Mouse (Mus musculus) CH12.LX (cell line): ENCODE data around the gene Zbtb38. TPM values are rescaled to one million over a fixed set of nuclear protein-coding genes. Genes with fewer than 3 reads are reported as not detected.

ENCODE experiments used
- DNase-seq: peaks from one replicate; pipeline ENCODE4 v3.0.0-alpha.2; 2013; ENCODE audit errors: extremely low read depth
- H3K27ac ChIP-seq: 2 replicates; pipeline ENCODE4 v1.5.1; 2012; ENCODE audit warnings: low read depth, mild to moderate bottlenecking, control low read depth, moderate library complexity; ENCODE audit not compliant: insufficient read depth
- H3K27me3 ChIP-seq: replicated peaks from 2 replicates; pipeline ENCODE3; 2012; ENCODE audit warnings: inconsistent platforms
- H3K36me3 ChIP-seq, 2 experiments: replicated peaks in 1 of 2; 2 replicates each; pipeline versions ENCODE3 to v1.6.1; 2012; ENCODE audit warnings: inconsistent platforms in 1 of 2, low read length in 1 of 2, mild to moderate bottlenecking in 1 of 2, mixed read lengths in 1 of 2, moderate library complexity in 1 of 2; ENCODE audit not compliant: control insufficient read depth in 1 of 2, insufficient read depth in 1 of 2
- H3K4me1 ChIP-seq, 2 experiments: 2 replicates each; pipeline ENCODE4 v1.6.1; 2012; ENCODE audit warnings: inconsistent platforms in 1 of 2, moderate library complexity in 1 of 2; ENCODE audit not compliant: insufficient read depth in 2 of 2, control insufficient read depth in 1 of 2
- H3K4me2 ChIP-seq: 2 replicates; pipeline ENCODE4 v1.6.1; 2012; ENCODE audit warnings: low read depth, mild to moderate bottlenecking, control low read depth; ENCODE audit not compliant: poor library complexity, insufficient read depth, severe bottlenecking
- H3K4me3 ChIP-seq, 3 experiments: fragments of 150-350 bp in 1 of 3; sonication (generic) in 1 of 3; replicated peaks in 1 of 3; 2 replicates each; pipeline versions ENCODE3 to v1.5.1; 2011 to 2012; ENCODE audit warnings: low read depth in 2 of 3, low read length in 2 of 3, mild to moderate bottlenecking in 2 of 3, moderate library complexity in 2 of 3, control low read depth in 1 of 3, improper control_type of control experiment in 1 of 3, inconsistent platforms in 1 of 3, mixed read lengths in 1 of 3; ENCODE audit not compliant: poor library complexity in 1 of 3
- H3K79me2 ChIP-seq: replicated peaks from 2 replicates; pipeline ENCODE4 v1.6.1; 2012; ENCODE audit warnings: mild to moderate bottlenecking, moderate library complexity; ENCODE audit not compliant: control insufficient read depth, poor library complexity, insufficient read depth, severe bottlenecking; ENCODE audit errors: extremely low read depth
- H3K9ac ChIP-seq: 2 replicates; pipeline ENCODE4 v1.6.1; 2012; ENCODE audit warnings: low read depth, mild to moderate bottlenecking, control low read depth, moderate library complexity; ENCODE audit not compliant: insufficient read depth
- H3K9me3 ChIP-seq: replicated peaks from 2 replicates; pipeline ENCODE3; 2012; ENCODE audit warnings: low read length, inconsistent platforms, mixed read lengths
- BHLHE40 ChIP-seq: IDR thresholded peaks from 2 replicates; pipeline ENCODE4 v1.6.1; 2011; ENCODE audit warnings: mild to moderate bottlenecking, low read depth, low read length, improper control_type of control experiment
- CTCF ChIP-seq, 2 experiments: IDR thresholded peaks in 1 of 2; conservative IDR thresholded peaks in 1 of 2; 2 replicates each; pipeline ENCODE4 v1.5.1; 2011 to 2012; ENCODE audit warnings: low read depth in 2 of 2, low read length in 2 of 2, improper control_type of control experiment in 1 of 2, inconsistent platforms in 1 of 2, mild to moderate bottlenecking in 1 of 2, moderate library complexity in 1 of 2
- GABPA ChIP-seq: IDR thresholded peaks from 2 replicates; pipeline ENCODE4 v1.6.1; 2012; ENCODE audit warnings: low read depth, low read length, improper control_type of control experiment, inconsistent platforms; ENCODE audit not compliant: insufficient replicate concordance
- HCFC1 ChIP-seq: IDR thresholded peaks from 2 replicates; pipeline ENCODE4 v1.6.1; 2012; ENCODE audit warnings: low read depth, mild to moderate bottlenecking, inconsistent platforms, low read length, improper control_type of control experiment
- IRF4 ChIP-seq: IDR thresholded peaks from 2 replicates; pipeline ENCODE4 v1.6.1; 2014; ENCODE audit warnings: low read depth, mild to moderate bottlenecking, inconsistent platforms, low read length, improper control_type of control experiment
- JUND ChIP-seq: conservative IDR thresholded peaks from 2 replicates; pipeline ENCODE4 v1.6.1; 2011; ENCODE audit warnings: low read depth, low read length, improper control_type of control experiment
- KAT2A ChIP-seq: IDR thresholded peaks from 2 replicates; pipeline ENCODE4 v1.6.1; 2012; ENCODE audit warnings: low read length, improper control_type of control experiment, inconsistent platforms; ENCODE audit not compliant: insufficient replicate concordance
- MAFK ChIP-seq: IDR thresholded peaks from 2 replicates; pipeline ENCODE4 v1.6.1; 2011; ENCODE audit warnings: low read length, improper control_type of control experiment; ENCODE audit not compliant: insufficient replicate concordance
- NRF1 ChIP-seq: IDR thresholded peaks from 2 replicates; pipeline ENCODE4 v1.6.1; 2014; ENCODE audit warnings: low read depth, mild to moderate bottlenecking, inconsistent platforms, low read length, improper control_type of control experiment, moderate library complexity
- PAX5 ChIP-seq: IDR thresholded peaks from 2 replicates; pipeline ENCODE4 v1.6.1; 2012; ENCODE audit warnings: low read length, inconsistent platforms, mixed read lengths
- POLR2AphosphoS2 ChIP-seq: IDR thresholded peaks from 2 replicates; pipeline ENCODE4 v1.6.1; 2011; ENCODE audit warnings: low read depth, low read length, improper control_type of control experiment
- RAD21 ChIP-seq: IDR thresholded peaks from 2 replicates; pipeline ENCODE4 v1.6.1; 2011; ENCODE audit warnings: low read depth, mild to moderate bottlenecking, low read length, improper control_type of control experiment, moderate library complexity
- SIN3A ChIP-seq: IDR thresholded peaks from 2 replicates; pipeline ENCODE4 v1.6.1; 2012; ENCODE audit warnings: low read length, improper control_type of control experiment, inconsistent platforms
- SMC3 ChIP-seq: IDR thresholded peaks from 2 replicates; pipeline ENCODE4 v1.6.1; 2011; ENCODE audit warnings: low read depth, low read length, improper control_type of control experiment
- TCF12 ChIP-seq: IDR thresholded peaks from 2 replicates; pipeline ENCODE4 v1.6.1; 2014; ENCODE audit warnings: low read depth, mild to moderate bottlenecking, inconsistent platforms, low read length, improper control_type of control experiment
- USF2 ChIP-seq: conservative IDR thresholded peaks from 2 replicates; pipeline ENCODE4 v1.6.1; 2011; ENCODE audit warnings: low read depth, low read length, improper control_type of control experiment
- ZC3H11A ChIP-seq: IDR thresholded peaks from 2 replicates; pipeline ENCODE4 v1.6.1; 2012; ENCODE audit warnings: low read depth, mild to moderate bottlenecking, inconsistent platforms, low read length, improper control_type of control experiment
- dilution Hi-C: fragments of 300-500 bp; cut with MboI; formaldehyde crosslinking; loops from 2 replicates; pipeline ENCODE4 v1.14.3; 2020; ENCODE audit warnings: low sequenced_read_pairs; ENCODE audit not compliant: extremely low pct_unique_long_range_greater_than_20kb, extremely low pct_ligation_motif_present
- in situ Hi-C: fragments of 300-500 bp; cut with MboI; formaldehyde crosslinking; loops from 3 replicates; pipeline ENCODE4 v1.14.3; 2019; ENCODE audit warnings: low sequenced_read_pairs, low pct_ligation_motif_present, low pct_unique_long_range_greater_than_20kb, mixed read lengths
- polyA plus RNA-seq: library from polyadenylated mRNA; unstranded; fragments of >175 nt; gene quantifications from 2 replicates; pipeline ENCODE4 v1.2.1, GENCODE M21; 2012; ENCODE audit warnings: low read depth; ENCODE audit not compliant: insufficient read length
- total RNA-seq, 2 experiments: library from RNA; depleted of rRNA; stranded (reverse); fragments of 300-350 nt in 1 of 2; fragments of >200 nt in 1 of 2; gene quantifications; 2 replicates each; pipeline ENCODE4 v1.2.3; 2012 to 2014

Gene Zbtb38
- total and polyA plus RNA-seq, 3 experiments: 51.7 to 102 (median 68.8) TPM

DNA sequence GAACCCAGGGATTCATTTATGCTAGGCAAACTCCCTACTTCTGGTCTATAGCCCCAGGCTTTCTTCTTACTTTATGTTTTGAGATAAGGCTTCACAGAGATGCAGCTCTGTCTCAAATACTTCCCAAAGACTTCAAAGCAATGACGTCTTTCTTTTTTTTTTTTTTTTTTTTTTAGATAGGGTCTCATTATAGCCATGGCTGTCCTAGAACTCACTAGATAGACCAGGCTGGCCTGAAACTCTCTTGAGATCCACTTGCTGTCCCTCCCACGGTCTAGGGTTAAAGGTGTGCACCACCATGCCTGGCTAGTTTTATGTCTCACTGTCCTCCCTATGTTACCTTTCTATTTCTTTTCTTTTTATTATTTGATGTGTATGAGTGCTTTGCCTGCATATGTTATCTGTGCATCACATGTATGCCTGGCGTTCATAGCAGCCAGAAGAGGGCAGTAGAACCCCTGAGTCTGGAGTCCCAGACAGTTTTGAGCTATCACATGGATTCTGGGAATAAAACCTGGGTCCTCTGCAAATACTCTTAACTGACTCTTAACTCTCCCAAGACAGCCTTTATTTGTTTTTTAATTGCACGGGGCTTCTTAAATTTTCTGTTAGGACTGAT is 37.9 kb upstream of the Zbtb38 start:
- TF ChIP-seq RAD21: peak; percentile 57
- no peak for TF ChIP-seq HCFC1
- peak; percentile 64 for TF ChIP-seq SMC3
- peak; percentile 22 to 67; a peak in 3 of 4 replicates for TF ChIP-seq CTCF (conservative IDR thresholded peaks at IDR 0.05 in 1 of 2, IDR thresholded peaks at IDR 0.05 in 1 of 2; ENCODE audit: low read depth in 2 of 2, low read length in 2 of 2)
- H3K79me2 ChIP-seq: no peaks in the 10 kb centered on the region
- no peak overlapping the region for H3K27ac ChIP-seq
- no peak overlapping the region for H3K4me2 ChIP-seq
- H3K4me1 ChIP-seq: peaks cover 4 to 28% of the 10 kb centered on the region in 2 experiments
- in situ Hi-C loops: no loop called here
- dilution Hi-C loops: no loop called here
- H3K36me3 ChIP-seq: no peaks in the 10 kb centered on the region
- peak; percentile 45 for DNase-seq
- H3K27me3 ChIP-seq: no peaks in the 10 kb centered on the region
- H3K4me3 ChIP-seq: no peak overlapping the region
- no peaks in the 10 kb centered on the region for H3K9me3 ChIP-seq
- no peak overlapping the region for H3K9ac ChIP-seq

GRCm38 (mm10) chr9:96789906-96790305 is 37.3 kb upstream of the Zbtb38 start:
- H3K4me3 ChIP-seq: no peak overlapping the region
- TF ChIP-seq GABPA (no peak), JUND (no peak), HCFC1 (no peak), RAD21 (no peak), USF2 (no peak), POLR2AphosphoS2 (no peak), MAFK (no peak), BHLHE40 (no peak), CTCF (conservative IDR thresholded peaks at IDR 0.05 in 1 of 2, IDR thresholded peaks at IDR 0.05 in 1 of 2; ENCODE audit: low read depth in 2 of 2, low read length in 2 of 2) (no peak), PAX5 (no peak), NRF1 (no peak)
- dilution Hi-C loops (no loop called here), in situ Hi-C loops (no loop called here)
- H3K9ac ChIP-seq: no peak overlapping the region
- peaks cover 4 to 30% of the 10 kb centered on the region in 2 experiments for H3K4me1 ChIP-seq
- H3K4me2 ChIP-seq: no peak overlapping the region
- no peaks in the 10 kb centered on the region for H3K36me3 ChIP-seq
- no peaks in the 10 kb centered on the region for H3K79me2 ChIP-seq
- no peaks in the 10 kb centered on the region for H3K9me3 ChIP-seq
- no peaks in the 10 kb centered on the region for H3K27me3 ChIP-seq
- no peak overlapping the region for H3K27ac ChIP-seq
- no peak for DNase-seq

DNA sequence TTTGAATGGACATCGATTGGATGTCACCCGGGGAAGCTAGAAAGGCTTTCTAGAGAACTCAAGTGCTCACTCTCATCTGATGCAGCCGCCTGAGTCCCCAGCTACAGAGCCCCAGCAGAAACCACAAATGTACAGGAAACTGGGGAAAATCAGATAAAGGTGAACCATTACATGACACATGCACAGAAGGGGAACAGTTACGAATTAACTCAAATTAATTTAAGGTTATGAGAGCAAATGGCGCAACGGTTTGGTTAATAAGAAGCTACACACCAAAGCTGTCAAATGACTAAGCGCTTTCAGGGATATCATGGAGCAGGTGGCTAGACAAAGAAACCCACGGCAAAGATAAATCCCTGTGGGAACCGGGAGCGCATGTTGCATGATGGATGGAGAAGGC is 35.2 kb upstream of the Zbtb38 start:
- peaks cover 1 to 19% of the 10 kb centered on the region in 2 experiments for H3K4me1 ChIP-seq
- dilution Hi-C loops: no loop called here
- in situ Hi-C loops: no loop called here
- no peaks in the 10 kb centered on the region for H3K9me3 ChIP-seq
- H3K4me2 ChIP-seq: no peak overlapping the region
- no peak overlapping the region for H3K9ac ChIP-seq
- no peak overlapping the region for H3K4me3 ChIP-seq
- H3K36me3 ChIP-seq: no peaks in the 10 kb centered on the region
- no peak for DNase-seq
- H3K27me3 ChIP-seq: no peaks in the 10 kb centered on the region
- no peak for TF ChIP-seq ZC3H11A
- TF ChIP-seq TCF12: no peak
- no peak for TF ChIP-seq IRF4
- TF ChIP-seq GABPA: no peak
- no peak for TF ChIP-seq SIN3A
- TF ChIP-seq KAT2A: no peak
- H3K79me2 ChIP-seq: no peaks in the 10 kb centered on the region
- H3K27ac ChIP-seq: no peak overlapping the region
